Mouse (Mus musculus): ENCODE data around the gene Tfcp2. TPM values are rescaled to one million over a fixed set of nuclear protein-coding genes. Genes with fewer than 3 reads are reported as not detected.
A peak's percentile ranks its signal among the peaks of the same experiment; 100 is the strongest.

Gene Tfcp2
- 35.4 and 36.8 TPM in 2 replicates for polyA plus RNA-seq (2015; fragmentation: Nextera tagmentation; extraction: Ambion mirVana)

GRCm38 (mm10) chr15:100551326-100552307 is at the start of gene Tfcp2:
TSS of gene Tfcp2 (minus strand) at chr15:100552008.
- peak; percentile 100 for ATAC-seq (ENCODE audit: low read depth)
- Histone ChIP-seq H3K27ac (replicated peaks) (peak within 1 kb of the TSS; percentile 94), H3K4me1 (replicated peaks) (peaks cover 23% of the 10 kb centered on the region), H3K27me3 (no peaks in the 10 kb centered on the region), H3K4me3 (peak within 1 kb of the TSS; percentile 92), H3K36me3 (peaks cover 15% of the 10 kb centered on the region), H3K4me2 (peak within 1 kb of the TSS; percentile 77), H3K9me3 (no peaks in the 10 kb centered on the region), H3K9ac (peak within 1 kb of the TSS; percentile 91)
- WGBS: under 1% methylated on average over 82 of the region's 84 CpGs

GRCm38 (mm10) chr15:100600696-100601272 is 49.0 kb upstream of the Tfcp2 start:
- H3K36me3 ChIP-seq: no peaks in the 10 kb centered on the region
- 14% methylated on average over 21 of the region's 21 CpGs for WGBS
- no peaks in the 10 kb centered on the region for H3K9me3 ChIP-seq
- H3K4me3 ChIP-seq: peak overlapping the region; percentile 75
- no peak for ATAC-seq (ENCODE audit: low read depth)
- H3K4me2 ChIP-seq: peak overlapping the region; percentile 80
- peaks cover 30% of the 10 kb centered on the region for H3K4me1 ChIP-seq (replicated peaks)
- no peak overlapping the region for H3K27ac ChIP-seq (replicated peaks)
- H3K27me3 ChIP-seq: peaks cover 21% of the 10 kb centered on the region
- H3K9ac ChIP-seq: no peak overlapping the region

GRCm38 (mm10) chr15:100600047-100600695 is 48.4 kb upstream of the Tfcp2 start:
- H3K4me2 ChIP-seq: peak overlapping the region; percentile 80
- peak overlapping the region; percentile 95 for H3K9ac ChIP-seq
- no peaks in the 10 kb centered on the region for H3K9me3 ChIP-seq
- no peaks in the 10 kb centered on the region for H3K36me3 ChIP-seq
- H3K27ac ChIP-seq (replicated peaks): peak overlapping the region; percentile 90
- peak; percentile 68 for ATAC-seq (ENCODE audit: low read depth)
- WGBS: under 1% methylated on average over 35 of the region's 35 CpGs
- H3K27me3 ChIP-seq: peaks cover 21% of the 10 kb centered on the region
- peaks cover 27% of the 10 kb centered on the region for H3K4me1 ChIP-seq (replicated peaks)
- H3K4me3 ChIP-seq: peak overlapping the region; percentile 75

GRCm38 (mm10) chr15:100599276-100600046 is 47.7 kb upstream of the Tfcp2 start, which contains the start of gene Pou6f1:
TSS of gene Pou6f1 (minus strand) at chr15:100599984.
- peak within 1 kb of the TSS; percentile 80 for H3K4me2 ChIP-seq
- H3K27ac ChIP-seq (replicated peaks): peak within 1 kb of the TSS; percentile 90
- no peaks in the 10 kb centered on the region for H3K9me3 ChIP-seq
- peak within 1 kb of the TSS; percentile 95 for H3K9ac ChIP-seq
- under 1% methylated on average over 75 of the region's 76 CpGs for WGBS
- peak within 1 kb of the TSS; percentile 75 for H3K4me3 ChIP-seq
- H3K27me3 ChIP-seq: peaks cover 21% of the 10 kb centered on the region
- peak; percentile 76 for ATAC-seq (ENCODE audit: low read depth)
- no peaks in the 10 kb centered on the region for H3K36me3 ChIP-seq
- H3K4me1 ChIP-seq (replicated peaks): peaks cover 20% of the 10 kb centered on the region

- H3K4me1 ChIP-seq (replicated peaks): peaks cover 19% of the 10 kb centered on the region
- WGBS: under 1% methylated on average over 12 of the region's 12 CpGs
- H3K27ac ChIP-seq (replicated peaks): peak overlapping the region; percentile 90
- H3K4me2 ChIP-seq: peak overlapping the region; percentile 80
- no peaks in the 10 kb centered on the region for H3K36me3 ChIP-seq
- H3K4me3 ChIP-seq: peak overlapping the region; percentile 75
- H3K27me3 ChIP-seq: peaks cover 21% of the 10 kb centered on the region
- peak overlapping the region; percentile 95 for H3K9ac ChIP-seq
- H3K9me3 ChIP-seq: no peaks in the 10 kb centered on the region
- ATAC-seq (ENCODE audit: low read depth): no peak; the same call in 1 of the 2 replicates
These were observed 47.1 kb upstream of the Tfcp2 start for GRCm38 (mm10) chr15:100598883-100599275.

GRCm38 (mm10) chr15:100598287-100598882 is 46.6 kb upstream of the Tfcp2 start:
- Histone ChIP-seq H3K27ac (replicated peaks) (peak overlapping the region; percentile 90), H3K9me3 (no peaks in the 10 kb centered on the region), H3K27me3 (peaks cover 17% of the 10 kb centered on the region), H3K36me3 (no peaks in the 10 kb centered on the region), H3K4me3 (peak overlapping the region; percentile 75), H3K4me2 (peak overlapping the region; percentile 80), H3K9ac (peak overlapping the region; percentile 95), H3K4me1 (replicated peaks) (peaks cover 19% of the 10 kb centered on the region)
- whole genome bisulfite sequencing: 21% methylated on average over 9 of the region's 9 CpGs
- ATAC-seq (ENCODE audit: low read depth): no peak

- Histone ChIP-seq H3K9me3 (no peaks in the 10 kb centered on the region), H3K27ac (replicated peaks) (no peak overlapping the region), H3K27me3 (no peaks in the 10 kb centered on the region), H3K4me1 (replicated peaks) (no peaks in the 10 kb centered on the region), H3K36me3 (peaks cover 37% of the 10 kb centered on the region), H3K4me3 (no peak overlapping the region), H3K9ac (no peak overlapping the region), H3K4me2 (no peak overlapping the region)
- 84% methylated on average over 6 of the region's 6 CpGs for WGBS
- no peak for ATAC-seq (ENCODE audit: low read depth)
These were observed 41.0 kb upstream of the Tfcp2 start for GRCm38 (mm10) chr15:100592817-100593216.

GRCm38 (mm10) chr15:100590436-100590835 is 38.6 kb upstream of the Tfcp2 start:
- 74% methylated on average over 8 of the region's 8 CpGs for WGBS
- Histone ChIP-seq H3K9me3 (no peaks in the 10 kb centered on the region), H3K27ac (replicated peaks) (no peak overlapping the region), H3K4me1 (replicated peaks) (no peaks in the 10 kb centered on the region), H3K36me3 (peaks cover 61% of the 10 kb centered on the region), H3K4me2 (no peak overlapping the region), H3K27me3 (no peaks in the 10 kb centered on the region), H3K4me3 (no peak overlapping the region), H3K9ac (no peak overlapping the region)
- ATAC-seq (ENCODE audit: low read depth): no peak

GRCm38 (mm10) chr15:100588297-100588696 is 36.5 kb upstream of the Tfcp2 start:
- H3K4me3 ChIP-seq: no peak overlapping the region
- no peaks in the 10 kb centered on the region for H3K27me3 ChIP-seq
- H3K27ac ChIP-seq (replicated peaks): no peak overlapping the region
- ATAC-seq (ENCODE audit: low read depth): no peak
- peaks cover 74% of the 10 kb centered on the region for H3K36me3 ChIP-seq
- H3K4me2 ChIP-seq: no peak overlapping the region
- H3K4me1 ChIP-seq (replicated peaks): no peaks in the 10 kb centered on the region
- no peaks in the 10 kb centered on the region for H3K9me3 ChIP-seq
- no peak overlapping the region for H3K9ac ChIP-seq
- WGBS: 87% methylated on average over 6 of the region's 6 CpGs

GRCm38 (mm10) chr15:100587166-100587565 is 35.4 kb upstream of the Tfcp2 start:
- Histone ChIP-seq H3K9ac (no peak overlapping the region), H3K36me3 (peaks cover 83% of the 10 kb centered on the region), H3K4me3 (no peak overlapping the region), H3K9me3 (no peaks in the 10 kb centered on the region), H3K4me1 (replicated peaks) (no peaks in the 10 kb centered on the region), H3K4me2 (no peak overlapping the region), H3K27me3 (no peaks in the 10 kb centered on the region), H3K27ac (replicated peaks) (no peak overlapping the region)
- WGBS: 74% methylated on average over 4 of the region's 4 CpGs
- no peak for ATAC-seq (ENCODE audit: low read depth)

- Histone ChIP-seq H3K27me3 (no peaks in the 10 kb centered on the region), H3K4me3 (no peak overlapping the region), H3K9ac (no peak overlapping the region), H3K4me1 (replicated peaks) (no peaks in the 10 kb centered on the region), H3K4me2 (no peak overlapping the region), H3K9me3 (no peaks in the 10 kb centered on the region), H3K36me3 (peaks cover 77% of the 10 kb centered on the region), H3K27ac (replicated peaks) (no peak overlapping the region)
- WGBS: 92% methylated on average over 16 of the region's 16 CpGs
- ATAC-seq (ENCODE audit: low read depth): no peak
These were observed 34.1 kb upstream of the Tfcp2 start for GRCm38 (mm10) chr15:100585931-100586330.

All from neural tube, embryonic 13.5 days (tissue).